Mouse (Mus musculus) kidney, postnatal 0 days (tissue): ENCODE measurements around the gene Sugct. TPM values are rescaled to one million over a fixed set of nuclear protein-coding genes. Genes with fewer than 3 reads are reported as not detected.
A peak's percentile ranks its signal among the peaks of the same experiment; 100 is the strongest.

Experiments
- ATAC-seq: fragments of 200-750 bp; cut with Nextera tagmentation; replicated peaks from 2 replicates; pipeline ENCODE4 v1.8.0; 2017; ENCODE audit warnings: low read depth, moderate number of reproducible peaks, moderate TSS enrichment, moderate library complexity; ENCODE audit not compliant: low FRiP score
- DNase-seq: peaks from one replicate; pipeline ENCODE4 v3.0.0-alpha.2; 2016; ENCODE audit warnings: low spot score
- H3K27ac ChIP-seq: fragments of 300-500 bp; sonication (generic); 2 replicates; pipeline ENCODE4 v1.5.1; 2014; ENCODE audit warnings: mild to moderate bottlenecking
- H3K27me3 ChIP-seq: fragments of 300-500 bp; sonication (generic); 2 replicates; pipeline ENCODE4 v1.6.1; 2014; ENCODE audit warnings: low read length, mixed read lengths; ENCODE audit not compliant: insufficient read depth
- H3K36me3 ChIP-seq: fragments of 300-500 bp; sonication (generic); 2 replicates; pipeline ENCODE4 v1.6.1; 2014; ENCODE audit warnings: low read length, mixed read lengths; ENCODE audit not compliant: insufficient read depth
- H3K4me1 ChIP-seq: fragments of 300-500 bp; sonication (generic); replicated peaks from 2 replicates; pipeline ENCODE4 v1.6.1; 2014; ENCODE audit warnings: antibody characterized with exemption, low read length, mixed read lengths; ENCODE audit not compliant: insufficient read depth
- H3K4me2 ChIP-seq: fragments of 300-500 bp; sonication (generic); 2 replicates; pipeline ENCODE4 v1.6.1; 2014; ENCODE audit warnings: mild to moderate bottlenecking, low read length, moderate library complexity, mixed read lengths
- H3K4me3 ChIP-seq: fragments of 300-500 bp; sonication (generic); replicated peaks from 2 replicates; pipeline ENCODE4 v1.5.1; 2014; ENCODE audit warnings: low read depth, low read length
- H3K9ac ChIP-seq: fragments of 300-500 bp; sonication (generic); 2 replicates; pipeline ENCODE4 v1.6.1; 2014; ENCODE audit warnings: low read depth, low read length
- H3K9me3 ChIP-seq: fragments of 300-500 bp; sonication (generic); replicated peaks from 2 replicates; pipeline ENCODE4 v1.6.1; 2016; ENCODE audit warnings: low read length, inconsistent platforms, mixed read lengths
- CTCF ChIP-seq: IDR thresholded peaks from 2 replicates; pipeline ENCODE4 v1.5.1; 2016; ENCODE audit warnings: antibody characterized with exemption, low read depth, mild to moderate bottlenecking, moderate library complexity
- WGBS: fragments of 180-500 bp; shearing (Covaris S2); extraction: QIAGEN DNeasy Blood & Tissue Kit; methylation state at CpG from one replicate; pipeline ENCODE4 v1.1.7; 2014; 5-methylcytosine and 5-hydroxymethylcytosine counted together
- polyA plus RNA-seq: library from polyadenylated mRNA; unstranded; fragments of >200 nt; fragmentation: Nextera tagmentation; extraction: Ambion mirVana; gene quantifications from 2 replicates; pipeline ENCODE4 v1.2.1, GENCODE M21; 2015

Gene Sugct
- polyA plus RNA-seq, 1 experiment from 2014 or later, result 33.1 TPM

DNA sequence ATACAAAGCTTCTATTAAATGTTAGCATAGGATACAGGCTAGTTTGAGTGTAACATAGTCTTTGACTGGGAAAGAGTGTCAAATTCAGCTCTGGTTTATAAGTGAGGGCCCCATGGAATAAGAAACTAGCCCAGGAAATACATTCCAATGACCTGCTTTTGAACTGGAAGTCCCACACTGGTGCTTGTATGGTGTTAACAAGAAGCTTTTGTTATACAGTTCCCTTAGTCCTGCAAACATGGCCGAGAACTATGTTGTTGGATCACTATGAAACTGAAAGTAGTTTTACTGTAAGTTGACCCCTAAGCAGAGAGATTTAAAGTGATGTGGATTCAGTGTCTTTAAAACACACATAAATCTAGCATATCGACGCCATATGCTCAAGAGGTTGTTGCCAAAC is 657.5 kb downstream of the Sugct start:
- Histone ChIP-seq H3K4me1 (0 out of 2 replicates have a peak, but pooled peaks cover 3% of the 10 kb centered on the region), H3K27ac (no peak overlapping the region), H3K27me3 (no peaks in the 10 kb centered on the region), H3K4me3 (no peak overlapping the region), H3K36me3 (no peaks in the 10 kb centered on the region), H3K9ac (no peak overlapping the region), H3K9me3 (no peaks in the 10 kb centered on the region), H3K4me2 (no peak overlapping the region)
- ATAC-seq, result no peak
- peak; percentile 37 for DNase-seq
- TF ChIP-seq CTCF, result no peak
- 54% methylated on average over 3 of the region's 3 CpGs for WGBS

DNA sequence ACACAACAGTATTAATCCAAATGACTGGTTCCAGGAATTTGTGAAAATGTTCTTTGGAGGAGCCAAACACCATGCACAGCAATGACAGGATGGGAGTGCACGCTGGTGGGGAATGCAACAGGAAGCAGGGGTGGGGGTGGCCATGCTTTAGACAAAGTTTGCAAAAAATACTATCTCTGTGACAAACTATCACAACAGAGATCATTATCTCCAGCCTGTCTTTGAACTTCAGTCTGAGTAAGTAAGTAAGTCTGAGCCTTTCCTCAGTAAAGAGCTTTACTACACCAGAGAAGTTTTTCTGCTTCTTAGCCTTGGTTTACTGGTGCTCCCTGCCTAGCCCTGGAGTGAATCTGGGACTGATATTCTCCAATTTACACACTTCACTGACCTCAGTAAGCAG is 664.6 kb downstream of the Sugct start:
- H3K4me1 ChIP-seq, result no peaks in the 10 kb centered on the region
- no peaks in the 10 kb centered on the region for H3K36me3 ChIP-seq
- TF ChIP-seq CTCF, result no peak
- no peak for ATAC-seq
- DNase-seq, result no peak
- no peak overlapping the region for H3K4me2 ChIP-seq
- no peaks in the 10 kb centered on the region for H3K27me3 ChIP-seq
- H3K9me3 ChIP-seq, result no peaks in the 10 kb centered on the region
- no peak overlapping the region for H3K4me3 ChIP-seq
- H3K9ac ChIP-seq, result no peak overlapping the region
- no peak overlapping the region for H3K27ac ChIP-seq
- WGBS, result 54% methylated on average over 1 of the region's 1 CpGs

DNA sequence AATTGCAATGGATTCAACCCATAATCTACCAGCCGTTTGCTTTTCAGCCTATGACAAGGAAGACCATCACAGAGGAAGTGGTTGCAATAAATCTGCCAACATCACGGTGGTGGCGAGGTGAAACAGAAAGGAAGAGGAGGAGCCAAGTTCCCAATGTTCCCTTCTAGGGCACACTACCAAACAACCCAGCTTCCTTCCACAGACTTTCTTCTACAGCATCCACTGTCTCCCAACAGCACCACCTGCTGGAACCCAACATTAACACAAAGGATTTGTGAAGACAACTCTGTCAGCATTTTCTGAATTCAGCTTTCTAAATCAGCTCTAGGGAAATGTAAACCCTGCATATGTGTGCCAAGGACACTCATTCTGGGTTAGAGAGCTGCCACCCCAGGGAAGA is 666.8 kb downstream of the Sugct start:
- no peaks in the 10 kb centered on the region for H3K27me3 ChIP-seq
- no peak overlapping the region for H3K27ac ChIP-seq
- TF ChIP-seq CTCF, result peak; percentile 75
- H3K4me2 ChIP-seq, result no peak overlapping the region
- no peaks in the 10 kb centered on the region for H3K36me3 ChIP-seq
- H3K4me1 ChIP-seq, result no peaks in the 10 kb centered on the region
- no peaks in the 10 kb centered on the region for H3K9me3 ChIP-seq
- no peak overlapping the region for H3K4me3 ChIP-seq
- peak; percentile 69; the same call in 1 of the 2 replicates for ATAC-seq
- peak; percentile 82 for DNase-seq
- 23% methylated on average over 3 of the region's 3 CpGs for WGBS
- H3K9ac ChIP-seq, result no peak overlapping the region

DNA sequence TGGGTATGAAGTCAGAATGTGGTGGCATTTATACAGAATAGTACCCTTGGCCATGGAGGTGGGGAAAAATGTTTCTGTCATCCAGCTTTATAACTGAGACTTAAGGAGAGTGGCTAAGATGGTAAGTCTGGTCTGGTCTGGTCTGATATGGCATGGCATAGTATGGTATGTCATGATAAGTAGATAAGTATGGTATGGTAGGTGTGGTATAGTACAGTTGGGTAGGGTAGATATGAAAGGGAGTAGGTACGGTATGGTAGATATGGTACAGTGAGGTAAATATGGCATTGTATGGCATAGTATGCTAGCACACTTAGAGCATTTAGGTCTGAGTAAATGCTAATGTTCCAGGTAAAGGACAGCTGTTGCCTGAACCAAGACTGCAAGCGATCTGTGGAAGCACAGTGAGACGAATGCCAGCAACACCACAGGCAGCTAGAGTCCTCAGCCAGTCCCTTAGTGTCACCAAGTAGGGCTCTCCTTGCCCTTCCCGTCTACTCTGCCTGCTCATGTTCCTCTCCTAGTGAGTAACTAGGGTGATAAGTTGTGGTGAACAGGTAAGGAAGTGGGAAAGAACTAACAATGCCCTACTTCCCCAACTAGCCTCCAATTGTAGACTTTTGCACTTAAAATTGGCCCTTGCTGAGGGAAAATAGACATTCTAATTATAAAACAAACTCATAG is 667.4 kb downstream of the Sugct start:
- DNase-seq (no peak), ATAC-seq (no peak; the same call in 1 of the 2 replicates)
- H3K27me3 ChIP-seq, result no peaks in the 10 kb centered on the region
- H3K4me3 ChIP-seq, result no peak overlapping the region
- H3K36me3 ChIP-seq, result no peaks in the 10 kb centered on the region
- no peak overlapping the region for H3K4me2 ChIP-seq
- WGBS, result 92% methylated on average over 4 of the region's 4 CpGs
- no peak overlapping the region for H3K9ac ChIP-seq
- H3K9me3 ChIP-seq, result no peaks in the 10 kb centered on the region
- no peaks in the 10 kb centered on the region for H3K4me1 ChIP-seq
- no peak overlapping the region for H3K27ac ChIP-seq
- no peak for TF ChIP-seq CTCF

DNA sequence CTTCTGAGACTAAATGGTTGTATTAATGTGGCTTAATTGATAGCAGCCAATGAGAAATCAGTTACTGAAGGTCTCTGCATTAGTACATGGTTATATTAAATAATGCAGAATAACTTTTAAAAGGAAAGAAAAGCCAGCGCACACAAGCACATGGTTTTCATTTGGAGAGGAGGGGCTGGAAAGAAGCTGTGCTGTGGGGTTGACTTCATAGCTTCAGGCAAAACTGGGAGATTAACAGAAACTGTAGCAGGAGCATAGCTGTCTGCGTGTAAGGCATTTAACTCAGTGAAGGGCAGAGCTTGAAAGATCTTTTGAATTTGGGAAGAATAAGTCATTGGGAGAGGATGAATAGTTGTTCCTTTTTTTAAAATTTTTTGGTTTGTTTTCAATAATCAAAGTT is 668.4 kb downstream of the Sugct start:
- H3K9ac ChIP-seq, result no peak overlapping the region
- 85% methylated on average over 2 of the region's 2 CpGs for whole genome bisulfite sequencing

DNA sequence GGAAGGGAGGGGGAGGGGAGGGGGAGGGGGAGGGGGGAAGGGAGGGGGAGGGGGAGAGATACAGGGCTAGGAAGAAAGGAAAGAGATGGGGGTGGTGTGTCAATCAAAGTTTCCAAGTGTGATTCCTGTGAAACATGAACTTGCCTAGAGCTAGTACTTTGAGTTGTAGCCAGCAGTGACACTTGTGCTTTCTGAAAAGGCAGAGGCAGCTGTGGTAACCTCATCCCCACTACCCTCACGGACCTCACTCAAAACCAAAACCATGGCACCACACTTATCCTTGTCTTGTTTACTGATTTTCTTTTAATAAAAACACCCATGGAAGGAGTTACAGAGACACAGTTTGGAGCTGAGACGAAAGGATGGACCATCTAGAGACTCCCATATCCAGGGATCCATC is 698.9 kb downstream of the Sugct start:
- H3K27ac ChIP-seq, result no peak overlapping the region
- H3K9ac ChIP-seq, result no peak overlapping the region
- no peak for TF ChIP-seq CTCF
- no peak overlapping the region for H3K4me3 ChIP-seq
- no peaks in the 10 kb centered on the region for H3K27me3 ChIP-seq
- no peaks in the 10 kb centered on the region for H3K36me3 ChIP-seq
- no peak for DNase-seq
- H3K9me3 ChIP-seq, result no peaks in the 10 kb centered on the region
- no peaks in the 10 kb centered on the region for H3K4me1 ChIP-seq
- no peak overlapping the region for H3K4me2 ChIP-seq
- WGBS, result 79% methylated on average over 2 of the region's 2 CpGs
- no peak for ATAC-seq

More for the DNA sequence above, 668.4 kb downstream of the Sugct start:
- no peak for ATAC-seq
- Histone ChIP-seq H3K9me3 (no peaks in the 10 kb centered on the region), H3K4me3 (no peak overlapping the region), H3K36me3 (no peaks in the 10 kb centered on the region), H3K4me2 (no peak overlapping the region), H3K27me3 (no peaks in the 10 kb centered on the region), H3K4me1 (no peaks in the 10 kb centered on the region), H3K27ac (no peak overlapping the region)
- TF ChIP-seq CTCF, result no peak
- DNase-seq, result no peak

DNA sequence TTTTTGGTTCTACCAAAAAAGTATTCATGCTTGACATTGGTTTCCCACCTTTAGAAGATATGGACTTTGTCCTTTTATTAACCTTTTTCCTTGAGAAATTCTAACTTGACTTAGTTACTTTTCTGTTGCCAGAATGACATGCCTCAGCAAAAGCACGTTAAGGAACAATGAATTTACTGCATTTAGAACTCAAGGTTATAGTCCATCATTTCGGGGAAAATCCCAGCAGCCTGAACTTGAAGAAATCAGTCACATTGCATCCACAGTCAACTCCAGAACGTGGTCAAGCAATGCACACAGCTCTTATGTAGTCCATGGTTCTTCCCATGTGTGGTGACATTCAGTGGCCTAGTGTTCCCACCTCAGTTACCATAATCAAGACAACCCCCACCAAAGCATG is 700.0 kb downstream of the Sugct start:
- Histone ChIP-seq H3K4me2 (no peak overlapping the region), H3K9me3 (no peaks in the 10 kb centered on the region), H3K36me3 (no peaks in the 10 kb centered on the region), H3K27ac (no peak overlapping the region), H3K9ac (no peak overlapping the region), H3K27me3 (no peaks in the 10 kb centered on the region), H3K4me1 (no peaks in the 10 kb centered on the region), H3K4me3 (no peak overlapping the region)
- DNase-seq (no peak), ATAC-seq (no peak)
- TF ChIP-seq CTCF, result no peak
- 71% methylated on average over 3 of the region's 3 CpGs for WGBS
